Mouse (Mus musculus): ENCODE data around the gene Cenpa.
"Not testable (repeated sequence)": the region's sequence is repeated elsewhere in the genome, so short reads cannot be mapped to it uniquely, and the experiment has no call there.

Gene Cenpa

GRCm38 (mm10) chr5:30681970-30682369 lies 15.4 kb downstream of the Cenpa start:
- DNase-seq (ENCODE audit: low read depth): no peak

- DNase-seq (ENCODE audit: low read depth): no peak
Measured at GRCm38 (mm10) chr5:30682967-30683600, 16.5 kb downstream of the Cenpa start.

- DNase-seq (ENCODE audit: low read depth): no peak
Measured at GRCm38 (mm10) chr5:30683993-30684392, 17.4 kb downstream of the Cenpa start.

GRCm38 (mm10) chr5:30686781-30687180 lies 20.2 kb downstream of the Cenpa start:
- no peak for DNase-seq (ENCODE audit: low read depth)

- DNase-seq (ENCODE audit: low read depth): no peak
Measured at GRCm38 (mm10) chr5:30700361-30701000, 33.9 kb downstream of the Cenpa start.

GRCm38 (mm10) chr5:30701373-30701772 lies 34.8 kb downstream of the Cenpa start:
- DNase-seq (ENCODE audit: low read depth): not testable (repeated sequence)

- no peak for DNase-seq (ENCODE audit: low read depth)
Measured at GRCm38 (mm10) chr5:30701866-30702265, 35.3 kb downstream of the Cenpa start.

GRCm38 (mm10) chr5:30709744-30710383 lies 43.3 kb downstream of the Cenpa start:
- DNase-seq (ENCODE audit: low read depth): peak; percentile 57

- DNase-seq (ENCODE audit: low read depth): no peak
Measured at GRCm38 (mm10) chr5:30710486-30710885, 43.9 kb downstream of the Cenpa start.

GRCm38 (mm10) chr5:30711147-30712001 lies 44.8 kb downstream of the Cenpa start, which contains the start of gene Dpysl5:
Dpysl5 (plus strand) TSS chr5:30711564.
- peak; percentile 34 for DNase-seq (ENCODE audit: low read depth)

GRCm38 (mm10) chr5:30712002-30712390 lies 45.4 kb downstream of the Cenpa start:
- DNase-seq (ENCODE audit: low read depth): no peak

- DNase-seq (ENCODE audit: low read depth): no peak
Measured at GRCm38 (mm10) chr5:30712441-30713298, 46.1 kb downstream of the Cenpa start.

- DNase-seq (ENCODE audit: low read depth): no peak
Measured at GRCm38 (mm10) chr5:30713299-30713675, 46.7 kb downstream of the Cenpa start.

GRCm38 (mm10) chr5:30713691-30714090 lies 47.1 kb downstream of the Cenpa start:
- no peak for DNase-seq (ENCODE audit: low read depth)

- no peak for DNase-seq (ENCODE audit: low read depth)
Measured at GRCm38 (mm10) chr5:30716311-30716710, 49.7 kb downstream of the Cenpa start.

GRCm38 (mm10) chr5:30717506-30717905 lies 50.9 kb downstream of the Cenpa start:
- DNase-seq (ENCODE audit: low read depth): no peak

GRCm38 (mm10) chr5:30717991-30718703 lies 51.6 kb downstream of the Cenpa start:
- no peak for DNase-seq (ENCODE audit: low read depth)

- DNase-seq (ENCODE audit: low read depth): no peak
Measured at GRCm38 (mm10) chr5:30721935-30722334, 55.4 kb downstream of the Cenpa start.
